Mouse (Mus musculus) hindbrain, postnatal 0 days (tissue): Measurements from ENCODE around the gene Ap1m2. TPM values are rescaled to one million over a fixed set of nuclear protein-coding genes. Genes with fewer than 3 reads are reported as not detected.

Source experiments
- ATAC-seq: fragments of 200-750 bp; cut with Nextera tagmentation; 2 replicates; pipeline ENCODE4 v1.8.0; 2017; ENCODE audit warnings: mild to moderate bottlenecking, moderate TSS enrichment, moderate library complexity
- DNase-seq: peaks from one replicate; pipeline ENCODE4 v3.0.0-alpha.2; 2015; ENCODE audit warnings: low spot score
- H3K27ac ChIP-seq: fragments of 300-500 bp; sonication (generic); 2 replicates; pipeline ENCODE4 v1.5.1; 2014; ENCODE audit warnings: mild to moderate bottlenecking
- H3K27me3 ChIP-seq: fragments of 300-500 bp; sonication (generic); 2 replicates; pipeline ENCODE4 v1.6.1; 2014; ENCODE audit warnings: low read length, mixed read lengths; ENCODE audit not compliant: insufficient read depth
- H3K36me3 ChIP-seq: fragments of 300-500 bp; sonication (generic); 2 replicates; pipeline ENCODE4 v1.6.1; 2014; ENCODE audit warnings: low read length, mixed read lengths; ENCODE audit not compliant: insufficient read depth
- H3K4me1 ChIP-seq: fragments of 300-500 bp; sonication (generic); 2 replicates; pipeline ENCODE4 v1.6.1; 2014; ENCODE audit warnings: antibody characterized with exemption, low read length, mixed read lengths; ENCODE audit not compliant: insufficient read depth
- H3K4me2 ChIP-seq: fragments of 300-500 bp; sonication (generic); 2 replicates; pipeline ENCODE4 v1.6.1; 2014; ENCODE audit warnings: low read depth, mild to moderate bottlenecking, low read length, moderate library complexity, mixed read lengths
- H3K4me3 ChIP-seq: fragments of 300-500 bp; sonication (generic); 2 replicates; pipeline ENCODE4 v1.5.1; 2014; ENCODE audit warnings: low read length
- H3K9ac ChIP-seq: fragments of 300-500 bp; sonication (generic); replicated peaks from 2 replicates; pipeline ENCODE4 v1.6.1; 2014; ENCODE audit warnings: mild to moderate bottlenecking, low read length, moderate library complexity, mixed read lengths
- H3K9me3 ChIP-seq: fragments of 300-500 bp; sonication (generic); 2 replicates; pipeline ENCODE4 v1.6.1; 2016; ENCODE audit warnings: low read length, mixed read lengths
- CTCF ChIP-seq: IDR thresholded peaks from 2 replicates; pipeline ENCODE4 v1.5.1; 2016; ENCODE audit warnings: antibody characterized with exemption, control low read depth, low read depth
- WGBS: fragments of 180-500 bp; shearing (Covaris S2); extraction: QIAGEN DNeasy Blood & Tissue Kit; methylation state at CpG from one replicate; pipeline ENCODE4 v1.1.7; 2014; 5-methylcytosine and 5-hydroxymethylcytosine counted together
- polyA plus RNA-seq: library from polyadenylated mRNA; unstranded; fragments of >200 nt; fragmentation: Nextera tagmentation; extraction: Ambion mirVana; gene quantifications from 2 replicates; pipeline ENCODE4 v1.2.1, GENCODE M21; 2015
- total RNA-seq: library from RNA; depleted of rRNA; stranded (reverse); fragments of >200 nt; gene quantifications from 2 replicates; pipeline ENCODE4 v1.2.3, GENCODE M21; 2014

Ap1m2 gene
- total and polyA plus RNA-seq, 2 experiments from 2014 or later, result 2.5 to 3.9 TPM

GRCm38 (mm10) chr9:21320619-21321512, 8.7 kb upstream of the Ap1m2 start, which contains the start of gene Slc44a2:
Slc44a2 (plus strand) TSS chr9:21320698.
- Histone ChIP-seq H3K27me3 (no peaks in the 10 kb centered on the region), H3K27ac (peak within 1 kb of the TSS; percentile 49; the same call in 1 of the 2 replicates), H3K4me1 (peaks cover 7% of the 10 kb centered on the region; the same call in 1 of the 2 replicates), H3K4me2 (peak within 1 kb of the TSS; percentile 65), H3K9ac (peak within 1 kb of the TSS; percentile 66), H3K9me3 (no peaks in the 10 kb centered on the region), H3K36me3 (no peaks in the 10 kb centered on the region; the same call in 1 of the 2 replicates), H3K4me3 (peak within 1 kb of the TSS; percentile 58)
- peak; percentile 91 for DNase-seq
- under 1% methylated on average over 51 of the region's 52 CpGs for WGBS
- TF ChIP-seq CTCF, result no peak; the same call in 1 of the 2 replicates
- ATAC-seq, result peak; percentile 94

DNA sequence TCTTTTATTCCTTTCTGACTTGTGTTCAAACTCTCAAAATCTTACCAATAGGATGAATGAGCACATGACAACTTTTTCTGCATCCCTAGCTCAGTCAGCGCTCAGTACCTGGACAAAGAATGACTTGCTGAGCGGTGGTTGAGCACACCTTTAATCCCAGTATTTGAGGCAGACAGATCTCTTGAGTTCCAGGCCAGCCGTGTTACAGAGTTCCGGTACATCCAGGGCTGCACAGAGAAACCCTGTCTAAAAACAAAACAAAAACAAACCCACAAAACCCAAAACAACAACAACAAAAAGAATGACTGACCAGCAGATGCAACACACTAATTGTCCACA, 8.1 kb upstream of the Ap1m2 start:
- H3K9me3 ChIP-seq, result no peaks in the 10 kb centered on the region
- WGBS, result 13% methylated on average over 4 of the region's 4 CpGs
- DNase-seq, result peak; percentile 4
- no peak for TF ChIP-seq CTCF
- peak overlapping the region; percentile 58 for H3K4me3 ChIP-seq
- H3K9ac ChIP-seq, result peak overlapping the region; percentile 66; the same call in 1 of the 2 replicates
- H3K36me3 ChIP-seq, result no peaks in the 10 kb centered on the region; the same call in 1 of the 2 replicates
- no peaks in the 10 kb centered on the region for H3K27me3 ChIP-seq
- H3K4me1 ChIP-seq, result peaks cover 7% of the 10 kb centered on the region; the same call in 1 of the 2 replicates
- H3K4me2 ChIP-seq, result peak overlapping the region; percentile 65
- no peak overlapping the region for H3K27ac ChIP-seq
- ATAC-seq, result no peak; the same call in 1 of the 2 replicates

DNA sequence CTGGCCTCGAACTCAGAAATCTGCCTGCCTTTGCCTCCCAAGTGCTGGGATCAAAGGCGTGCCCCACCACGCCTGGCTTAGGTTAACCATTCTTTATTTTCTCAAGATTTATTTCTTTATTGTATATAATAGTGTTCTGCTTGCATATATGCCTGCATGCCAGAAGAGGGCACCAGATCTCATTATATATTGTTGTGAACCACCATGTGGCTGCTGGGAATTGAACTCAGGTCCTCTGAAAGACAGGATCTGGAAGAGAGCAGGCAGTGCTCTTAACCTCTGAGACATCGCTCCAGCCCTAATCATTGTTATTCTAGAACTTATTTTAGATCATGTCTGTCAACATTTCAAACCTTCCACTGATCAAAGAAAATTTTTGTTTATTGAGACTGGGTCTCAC, 7.4 kb upstream of the Ap1m2 start:
- 90% methylated on average over 4 of the region's 4 CpGs for WGBS
- Histone ChIP-seq H3K9me3 (no peaks in the 10 kb centered on the region), H3K4me2 (no peak overlapping the region), H3K9ac (no peak overlapping the region), H3K27ac (no peak overlapping the region), H3K4me3 (no peak overlapping the region), H3K36me3 (no peaks in the 10 kb centered on the region), H3K27me3 (no peaks in the 10 kb centered on the region), H3K4me1 (peaks cover 7% of the 10 kb centered on the region; the same call in 1 of the 2 replicates)
- DNase-seq (no peak), ATAC-seq (no peak)
- TF ChIP-seq CTCF, result 0 out of 2 replicates have a peak, but pooled peaks have one; percentile 12

GRCm38 (mm10) chr9:21318792-21319191, 6.7 kb upstream of the Ap1m2 start:
- no peaks in the 10 kb centered on the region for H3K27me3 ChIP-seq
- H3K9ac ChIP-seq, result no peak overlapping the region
- DNase-seq (no peak), ATAC-seq (no peak)
- H3K36me3 ChIP-seq, result no peaks in the 10 kb centered on the region
- no peaks in the 10 kb centered on the region for H3K9me3 ChIP-seq
- H3K4me2 ChIP-seq, result no peak overlapping the region
- H3K4me1 ChIP-seq, result peaks cover 7% of the 10 kb centered on the region; the same call in 1 of the 2 replicates
- no peak overlapping the region for H3K27ac ChIP-seq
- 91% methylated on average over 6 of the region's 6 CpGs for WGBS
- no peak overlapping the region for H3K4me3 ChIP-seq
- TF ChIP-seq CTCF, result no peak

DNA sequence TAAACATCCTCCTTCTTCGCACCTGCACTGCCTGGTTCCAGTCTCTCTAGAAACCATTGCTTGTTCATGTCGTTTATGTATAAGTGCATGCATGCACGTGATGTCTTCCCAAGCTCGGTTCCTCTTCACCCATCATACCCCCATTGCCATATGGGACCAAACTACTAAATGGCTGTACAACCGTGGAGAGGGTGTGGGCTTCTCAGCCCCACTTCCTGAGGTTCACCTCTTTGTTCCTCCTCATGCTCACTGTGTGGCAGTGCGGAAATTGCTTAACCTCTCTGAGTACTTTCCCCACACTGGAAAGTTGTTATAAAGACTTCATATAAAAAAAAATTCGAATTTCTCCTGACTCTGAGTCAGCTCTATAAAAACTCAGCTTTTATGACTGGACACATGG, 4.6 kb upstream of the Ap1m2 start:
- ATAC-seq, result no peak
- Histone ChIP-seq H3K36me3 (no peaks in the 10 kb centered on the region), H3K9me3 (no peaks in the 10 kb centered on the region), H3K4me1 (peaks cover 4% of the 10 kb centered on the region; the same call in 1 of the 2 replicates), H3K9ac (no peak overlapping the region), H3K4me2 (no peak overlapping the region), H3K27me3 (no peaks in the 10 kb centered on the region), H3K27ac (no peak overlapping the region), H3K4me3 (no peak overlapping the region)
- WGBS, result 76% methylated on average over 7 of the region's 7 CpGs
- no peak for DNase-seq
- TF ChIP-seq CTCF, result no peak

DNA sequence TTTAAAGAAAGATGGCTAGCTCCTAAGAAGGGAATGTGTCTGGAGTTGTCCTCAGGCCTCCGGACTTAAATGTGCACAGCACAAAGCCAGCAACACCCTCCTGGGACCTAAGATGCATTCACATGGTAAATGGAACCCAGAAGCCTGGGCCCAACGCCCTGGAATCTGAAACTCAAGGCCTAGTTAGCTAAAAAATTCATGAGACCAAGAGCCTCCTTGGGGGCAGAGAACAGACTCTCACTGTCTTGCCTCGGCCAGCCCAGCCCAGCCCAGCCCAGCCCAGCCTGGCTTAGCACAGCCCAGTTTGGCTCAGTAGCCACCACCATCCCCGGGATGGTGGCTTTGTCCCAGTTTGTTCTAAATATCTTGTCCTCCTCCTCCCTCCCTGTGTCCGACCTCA, 3.3 kb upstream of the Ap1m2 start:
- Histone ChIP-seq H3K27ac (no peak overlapping the region), H3K27me3 (no peaks in the 10 kb centered on the region), H3K4me1 (no peaks in the 10 kb centered on the region), H3K9ac (no peak overlapping the region), H3K9me3 (no peaks in the 10 kb centered on the region), H3K4me2 (no peak overlapping the region), H3K4me3 (no peak overlapping the region), H3K36me3 (no peaks in the 10 kb centered on the region)
- ATAC-seq (no peak), DNase-seq (no peak)
- WGBS, result 56% methylated on average over 5 of the region's 5 CpGs
- no peak for TF ChIP-seq CTCF
